Mouse (Mus musculus): ENCODE data around the gene Paqr5. TPM values are rescaled to one million over a fixed set of nuclear protein-coding genes. Genes with fewer than 3 reads are reported as not detected.

The Paqr5 gene
- total and polyA plus RNA-seq, 3 experiments, result 0.76 TPM; not detected in 2

GRCm38 (mm10) chr9:61963356-61963755, 63.3 kb downstream of the Paqr5 start:
- Histone ChIP-seq H3K9ac (ENCODE audit: low read depth, low read length) (no peak overlapping the region), H3K4me3 (no peak overlapping the region), H3K36me3 (ENCODE audit: control insufficient read depth, insufficient read depth, low read length) (no peaks in the 10 kb centered on the region), H3K4me1 (ENCODE audit: control insufficient read depth, insufficient read depth, low read length) (peaks cover 3% of the 10 kb centered on the region; the same call in 1 of the 2 replicates), H3K27ac (no peak overlapping the region), H3K27me3 (ENCODE audit: control insufficient read depth, insufficient read depth, low read length) (no peaks in the 10 kb centered on the region), H3K79me2 (replicated peaks; ENCODE audit: control insufficient read depth, insufficient read depth, low read length) (no peaks in the 10 kb centered on the region)
- TF ChIP-seq CTCF (IDR thresholded peaks at IDR 0.05), result no peak
- no peak for TF ChIP-seq POLR2A (IDR thresholded peaks at IDR 0.05; ENCODE audit: insufficient read depth, low read depth, low read length)
- no peak for TF ChIP-seq EP300 (IDR thresholded peaks at IDR 0.05; ENCODE audit: insufficient read depth, low read depth, low read length)
- intact Hi-C loops (cut with DNase I), result loop anchor here (10.0 kb wide), 1 partner anchor 591 kb away; no protein-coding TSS in a partner anchor
- WGBS, result 52% methylated on average over 6 of the region's 6 CpGs
- DNase-seq, result no peak

- H3K9ac ChIP-seq (ENCODE audit: low read depth, low read length), result no peak overlapping the region
- no peak for TF ChIP-seq CTCF (IDR thresholded peaks at IDR 0.05)
- TF ChIP-seq POLR2A (IDR thresholded peaks at IDR 0.05; ENCODE audit: insufficient read depth, low read depth, low read length), result no peak
- TF ChIP-seq EP300 (IDR thresholded peaks at IDR 0.05; ENCODE audit: insufficient read depth, low read depth, low read length), result no peak
- H3K79me2 ChIP-seq (replicated peaks; ENCODE audit: control insufficient read depth, insufficient read depth, low read length), result no peaks in the 10 kb centered on the region
- intact Hi-C loops (cut with DNase I), result loop anchor here (10.0 kb wide), 1 partner anchor 594 kb away; no protein-coding TSS in a partner anchor
- no peak overlapping the region for H3K4me3 ChIP-seq
- no peaks in the 10 kb centered on the region for H3K36me3 ChIP-seq (ENCODE audit: control insufficient read depth, insufficient read depth, low read length)
- no peaks in the 10 kb centered on the region for H3K27me3 ChIP-seq (ENCODE audit: control insufficient read depth, insufficient read depth, low read length)
- H3K4me1 ChIP-seq (ENCODE audit: control insufficient read depth, insufficient read depth, low read length), result peaks cover 3% of the 10 kb centered on the region; the same call in 1 of the 2 replicates
- WGBS, result 85% methylated on average over 4 of the region's 4 CpGs
- no peak overlapping the region for H3K27ac ChIP-seq
- DNase-seq, result no peak
Measured at GRCm38 (mm10) chr9:61961181-61961580, 65.5 kb downstream of the Paqr5 start.

GRCm38 (mm10) chr9:61960753-61961152, 65.9 kb downstream of the Paqr5 start:
- intact Hi-C loops (cut with DNase I), result loop anchor here (10.0 kb wide), 1 partner anchor 594 kb away; no protein-coding TSS in a partner anchor
- Histone ChIP-seq H3K4me3 (no peak overlapping the region), H3K27me3 (ENCODE audit: control insufficient read depth, insufficient read depth, low read length) (no peaks in the 10 kb centered on the region), H3K9ac (ENCODE audit: low read depth, low read length) (no peak overlapping the region), H3K27ac (no peak overlapping the region), H3K36me3 (ENCODE audit: control insufficient read depth, insufficient read depth, low read length) (no peaks in the 10 kb centered on the region), H3K4me1 (ENCODE audit: control insufficient read depth, insufficient read depth, low read length) (peaks cover 3% of the 10 kb centered on the region; the same call in 1 of the 2 replicates), H3K79me2 (replicated peaks; ENCODE audit: control insufficient read depth, insufficient read depth, low read length) (no peaks in the 10 kb centered on the region)
- 35% methylated on average over 5 of the region's 5 CpGs for WGBS
- TF ChIP-seq CTCF (IDR thresholded peaks at IDR 0.05) (no peak), EP300 (IDR thresholded peaks at IDR 0.05; ENCODE audit: insufficient read depth, low read depth, low read length) (no peak), POLR2A (IDR thresholded peaks at IDR 0.05; ENCODE audit: insufficient read depth, low read depth, low read length) (no peak)
- peak in 1 of 2 experiments; percentile 63 for DNase-seq

GRCm38 (mm10) chr9:61959921-61960569, 66.6 kb downstream of the Paqr5 start:
- no peak for DNase-seq
- WGBS, result 88% methylated on average over 1 of the region's 1 CpGs
- no peaks in the 10 kb centered on the region for H3K79me2 ChIP-seq (replicated peaks; ENCODE audit: control insufficient read depth, insufficient read depth, low read length)
- TF ChIP-seq POLR2A (IDR thresholded peaks at IDR 0.05; ENCODE audit: insufficient read depth, low read depth, low read length) (no peak), EP300 (IDR thresholded peaks at IDR 0.05; ENCODE audit: insufficient read depth, low read depth, low read length) (no peak), CTCF (IDR thresholded peaks at IDR 0.05) (no peak)
- H3K4me3 ChIP-seq, result no peak overlapping the region
- intact Hi-C loops (cut with DNase I), result loop anchor here (10.0 kb wide), 1 partner anchor 595 kb away; no protein-coding TSS in a partner anchor
- peaks cover 3% of the 10 kb centered on the region; the same call in 1 of the 2 replicates for H3K4me1 ChIP-seq (ENCODE audit: control insufficient read depth, insufficient read depth, low read length)
- H3K27ac ChIP-seq, result no peak overlapping the region
- no peaks in the 10 kb centered on the region for H3K27me3 ChIP-seq (ENCODE audit: control insufficient read depth, insufficient read depth, low read length)
- H3K9ac ChIP-seq (ENCODE audit: low read depth, low read length), result no peak overlapping the region
- no peaks in the 10 kb centered on the region for H3K36me3 ChIP-seq (ENCODE audit: control insufficient read depth, insufficient read depth, low read length)

- Histone ChIP-seq H3K79me2 (replicated peaks; ENCODE audit: control insufficient read depth, insufficient read depth, low read length) (no peaks in the 10 kb centered on the region), H3K4me3 (no peak overlapping the region), H3K27ac (no peak overlapping the region), H3K9ac (ENCODE audit: low read depth, low read length) (no peak overlapping the region), H3K27me3 (ENCODE audit: control insufficient read depth, insufficient read depth, low read length) (no peaks in the 10 kb centered on the region), H3K36me3 (ENCODE audit: control insufficient read depth, insufficient read depth, low read length) (no peaks in the 10 kb centered on the region), H3K4me1 (ENCODE audit: control insufficient read depth, insufficient read depth, low read length) (no peaks in the 10 kb centered on the region)
- TF ChIP-seq CTCF (IDR thresholded peaks at IDR 0.05) (no peak), POLR2A (IDR thresholded peaks at IDR 0.05; ENCODE audit: insufficient read depth, low read depth, low read length) (no peak), EP300 (IDR thresholded peaks at IDR 0.05; ENCODE audit: insufficient read depth, low read depth, low read length) (no peak)
- no peak for DNase-seq
- intact Hi-C loops (cut with DNase I), result no loop called here
Measured at GRCm38 (mm10) chr9:61954707-61955106, 71.9 kb downstream of the Paqr5 start.

GRCm38 (mm10) chr9:61952241-61952640, 74.4 kb downstream of the Paqr5 start:
- Histone ChIP-seq H3K79me2 (replicated peaks; ENCODE audit: control insufficient read depth, insufficient read depth, low read length) (no peaks in the 10 kb centered on the region; the same call in 1 of the 2 replicates), H3K27me3 (ENCODE audit: control insufficient read depth, insufficient read depth, low read length) (no peaks in the 10 kb centered on the region), H3K36me3 (ENCODE audit: control insufficient read depth, insufficient read depth, low read length) (no peaks in the 10 kb centered on the region), H3K4me3 (no peak overlapping the region), H3K4me1 (ENCODE audit: control insufficient read depth, insufficient read depth, low read length) (no peaks in the 10 kb centered on the region), H3K9ac (ENCODE audit: low read depth, low read length) (no peak overlapping the region), H3K27ac (no peak overlapping the region)
- intact Hi-C loops (cut with DNase I), result no loop called here
- TF ChIP-seq CTCF (IDR thresholded peaks at IDR 0.05) (no peak), EP300 (IDR thresholded peaks at IDR 0.05; ENCODE audit: insufficient read depth, low read depth, low read length) (no peak), POLR2A (IDR thresholded peaks at IDR 0.05; ENCODE audit: insufficient read depth, low read depth, low read length) (no peak)
- 66% methylated on average over 7 of the region's 7 CpGs for WGBS
- DNase-seq, result no peak
